Mouse (Mus musculus) frontal cortex, adult 2 months (tissue): ENCODE results near the gene Slc19a1. TPM values are rescaled to one million over a fixed set of nuclear protein-coding genes. Genes with fewer than 3 reads are reported as not detected.

Source experiments
- DNase-seq, 2 experiments: peaks; one replicate each; pipeline ENCODE4 v3.0.0; 2022; ENCODE audit warnings: low spot score in 1 of 2; ENCODE audit errors: extremely low spot score in 1 of 2
- polyA plus RNA-seq: library from polyadenylated mRNA; depleted of rRNA; stranded (reverse); fragments of >200 nt; gene quantifications from 2 replicates; pipeline ENCODE4 v1.2.3, GENCODE M21; 2012

Slc19a1 gene
- polyA plus RNA-seq, 1 experiment, result 32.6 TPM

- peak; percentile 86 to 96 for DNase-seq
Observed at GRCm38 (mm10) chr10:77032591-77033322, 716 bp downstream of the Slc19a1 start.

GRCm38 (mm10) chr10:77033323-77034025, 1.4 kb downstream of the Slc19a1 start:
- DNase-seq, result peak; percentile 29 to 71

GRCm38 (mm10) chr10:77035487-77035886, 3.4 kb downstream of the Slc19a1 start:
- DNase-seq, result peak; percentile 80 to 87

GRCm38 (mm10) chr10:77038579-77039174, 6.6 kb downstream of the Slc19a1 start:
- no peak for DNase-seq

GRCm38 (mm10) chr10:77048196-77048595, 16.2 kb downstream of the Slc19a1 start:
- DNase-seq, result no peak

- no peak for DNase-seq
Observed at GRCm38 (mm10) chr10:77048606-77049005, 16.6 kb downstream of the Slc19a1 start.

GRCm38 (mm10) chr10:77056768-77057167, 24.7 kb downstream of the Slc19a1 start:
- no peak for DNase-seq

- DNase-seq, result no peak
Observed at GRCm38 (mm10) chr10:77061426-77061825, 29.4 kb downstream of the Slc19a1 start.

- peak in 1 of 2 experiments; percentile 8 for DNase-seq
Observed at GRCm38 (mm10) chr10:77062393-77063010, 30.5 kb downstream of the Slc19a1 start.

GRCm38 (mm10) chr10:77064239-77064638, 32.2 kb downstream of the Slc19a1 start:
- no peak for DNase-seq

GRCm38 (mm10) chr10:77064659-77065058, 32.6 kb downstream of the Slc19a1 start:
- DNase-seq, result no peak

GRCm38 (mm10) chr10:77068469-77068868, 36.4 kb downstream of the Slc19a1 start:
- DNase-seq, result no peak

GRCm38 (mm10) chr10:77070072-77070471, 38.0 kb downstream of the Slc19a1 start:
- peak; percentile 26 to 78 for DNase-seq

- no peak for DNase-seq
Observed at GRCm38 (mm10) chr10:77074276-77074974, 42.4 kb downstream of the Slc19a1 start.

- DNase-seq, result no peak
Observed at GRCm38 (mm10) chr10:77078456-77078855, 46.4 kb downstream of the Slc19a1 start.

- DNase-seq, result no peak
Observed at GRCm38 (mm10) chr10:77078961-77079360, 46.9 kb downstream of the Slc19a1 start.

- peak; percentile 31 to 90 for DNase-seq
Observed at GRCm38 (mm10) chr10:77082453-77082852, 50.4 kb downstream of the Slc19a1 start.

GRCm38 (mm10) chr10:77082921-77083320, 50.9 kb downstream of the Slc19a1 start:
- DNase-seq, result peak in 1 of 2 experiments; percentile 3

GRCm38 (mm10) chr10:77084568-77084967, 52.5 kb downstream of the Slc19a1 start:
- no peak for DNase-seq

GRCm38 (mm10) chr10:77089336-77089735, 57.3 kb downstream of the Slc19a1 start:
- DNase-seq, result no peak
